ENCODE assay signal across 31 mouse cellular contexts in the genomic region with DNA sequence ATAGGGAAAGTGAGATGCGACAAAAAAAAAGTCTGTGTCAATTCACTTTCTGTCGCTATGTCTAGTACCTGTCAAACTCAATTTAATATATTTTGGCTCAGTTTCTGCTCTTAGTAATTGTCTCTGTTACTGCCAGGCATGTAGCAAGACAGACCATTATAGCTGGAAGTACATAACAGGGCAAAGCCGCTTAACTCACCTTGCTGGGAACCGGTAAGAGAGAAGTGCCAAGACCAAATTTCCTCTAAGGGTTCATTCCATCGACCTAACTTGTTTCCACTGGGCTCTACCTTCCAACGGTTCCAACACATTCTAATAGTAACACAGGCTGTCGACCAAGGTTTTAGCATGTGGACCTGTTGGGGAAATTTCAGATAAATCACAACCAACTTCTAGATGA.
"Had no signal": no experiment of that assay in that cellular context is flagged by ENCODE, and none has a peak within 500 bp of the region (broad histone marks: within the 10 kb centered on the region; RNA-seq: fewer than 3 reads in every experiment).

No protein-coding gene starts in this region.

- ATAC-seq: liver, embryonic 12.5 days; liver, postnatal 0 days; lung, postnatal 0 days; midbrain, embryonic 13.5 days; midbrain, embryonic 15.5 days had no signal

- H3K9me3 ChIP-seq: limb, embryonic 10.5 days; limb, embryonic 12.5 days; limb, embryonic 13.5 days; limb, embryonic 15.5 days; liver, embryonic 12.5 days; liver, embryonic 13.5 days; liver, embryonic 15.5 days; lung, embryonic 15.5 days; megakaryocyte, embryonic 14.5 days; midbrain, embryonic 10.5 days; midbrain, embryonic 12.5 days; midbrain, embryonic 13.5 days; midbrain, embryonic 15.5 days; neural tube, embryonic 12.5 days had no signal

- H3K4me1 ChIP-seq: limb, embryonic 10.5 days; limb, embryonic 12.5 days; limb, embryonic 13.5 days; limb, embryonic 15.5 days; liver, embryonic 12.5 days; liver, embryonic 13.5 days; liver, embryonic 15.5 days; megakaryocyte, embryonic 14.5 days; midbrain, embryonic 12.5 days; neural tube, embryonic 12.5 days had no signal

- H3K36me3 ChIP-seq: limb, embryonic 10.5 days; limb, embryonic 12.5 days; limb, embryonic 13.5 days; limb, embryonic 15.5 days; liver, embryonic 12.5 days; liver, embryonic 13.5 days; liver, embryonic 15.5 days; lung, embryonic 15.5 days; midbrain, embryonic 10.5 days; midbrain, embryonic 12.5 days; midbrain, embryonic 13.5 days; midbrain, embryonic 15.5 days; neural tube, embryonic 12.5 days had no signal

- DNase-seq: left cerebral cortex, postnatal 4 days; liver; liver, embryonic 13.5 days; liver, postnatal 0 days; lung, adult 18-20 months; lung, adult 2 months; lung, embryonic 14.5 days; lung, postnatal 10 days; lung, postnatal 14 days; lung, postnatal 36 days; lung, postnatal 4 days; midbrain, embryonic 14.5 days had no signal

- H3K27ac ChIP-seq: limb, embryonic 10.5 days; limb, embryonic 12.5 days; limb, embryonic 13.5 days; limb, embryonic 15.5 days; liver, embryonic 12.5 days; liver, embryonic 13.5 days; liver, embryonic 14.5 days; liver, embryonic 15.5 days; lung, embryonic 15.5 days; macrophage; midbrain, embryonic 10.5 days; midbrain, embryonic 12.5 days; midbrain, embryonic 13.5 days; midbrain, embryonic 15.5 days; neural tube, embryonic 12.5 days had no signal

- H3K9ac ChIP-seq: limb, embryonic 12.5 days; limb, embryonic 13.5 days; limb, embryonic 15.5 days; liver, embryonic 12.5 days; liver, embryonic 13.5 days; liver, embryonic 14.5 days; liver, embryonic 15.5 days; liver, postnatal 0 days; lung, embryonic 14.5 days; lung, embryonic 15.5 days; midbrain, embryonic 12.5 days; midbrain, embryonic 13.5 days; midbrain, embryonic 15.5 days; neural tube, embryonic 12.5 days had no signal

- H3K4me2 ChIP-seq: limb, embryonic 12.5 days; limb, embryonic 13.5 days; limb, embryonic 15.5 days; liver, embryonic 11.5 days; liver, embryonic 12.5 days; liver, embryonic 13.5 days; liver, embryonic 15.5 days; lung, embryonic 14.5 days; lung, embryonic 15.5 days; midbrain, embryonic 11.5 days; midbrain, embryonic 12.5 days; midbrain, embryonic 13.5 days; midbrain, embryonic 15.5 days; neural tube, embryonic 12.5 days had no signal

- H3K27me3 ChIP-seq: limb, embryonic 12.5 days; limb, embryonic 13.5 days; limb, embryonic 15.5 days; liver, embryonic 13.5 days; liver, embryonic 15.5 days; lung, embryonic 15.5 days; megakaryocyte, embryonic 14.5 days; midbrain, embryonic 13.5 days; midbrain, embryonic 15.5 days; neural tube, embryonic 12.5 days had no signal

- H3K4me3 ChIP-seq: limb, embryonic 10.5 days; limb, embryonic 12.5 days; limb, embryonic 13.5 days; limb, embryonic 15.5 days; liver, embryonic 12.5 days; liver, embryonic 13.5 days; liver, embryonic 15.5 days; lung, embryonic 15.5 days; megakaryocyte, embryonic 14.5 days; midbrain, embryonic 10.5 days; midbrain, embryonic 12.5 days; midbrain, embryonic 13.5 days; midbrain, embryonic 15.5 days; myocyte; neural tube, embryonic 12.5 days had no signal
